Mouse (Mus musculus): ENCODE measurements at regions not wholly inside any gene's neighbourhood (a gene's known extent, or its start where the extent isn't known, plus 50 kb on each side); places are given as distances from the start of the nearest gene placed in this dataset.

DNA sequence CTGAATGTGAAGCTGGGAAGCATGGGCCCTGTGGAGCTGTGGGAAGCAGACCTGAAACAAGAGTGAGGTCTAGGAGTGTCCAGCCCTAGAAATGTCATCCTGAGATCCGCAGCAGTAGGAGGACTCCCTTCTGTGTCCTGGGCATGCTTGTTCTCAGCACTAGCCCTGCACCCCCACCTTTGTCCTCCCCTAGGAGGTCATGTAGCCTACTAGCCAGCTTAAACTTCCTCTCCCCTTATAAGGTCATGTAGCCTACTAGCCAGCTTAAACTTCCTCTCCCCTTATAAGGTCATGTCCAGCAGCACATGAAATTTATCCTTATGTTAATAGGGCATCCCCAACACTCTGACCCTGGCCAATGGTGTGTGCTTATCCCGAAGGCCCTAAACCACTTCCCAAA, 363.5 kb upstream of the Zeb2 start:
- WGBS: 83% methylated on average over 2 of the region's 2 CpGs
- Histone ChIP-seq H3K4me1 (ENCODE audit: control insufficient read depth, insufficient read depth, low read length) (no peaks in the 10 kb centered on the region; the same call in 1 of the 2 replicates), H3K27ac (ENCODE audit: control insufficient read depth, insufficient read depth, low read depth, low read length, poor library complexity) (no peak overlapping the region), H3K4me3 (replicated peaks; ENCODE audit: control insufficient read depth, low read depth, low read length) (no peak overlapping the region)
- no peak for TF ChIP-seq CTCF (IDR thresholded peaks at IDR 0.05; ENCODE audit: control insufficient read depth, insufficient read depth, low read length)
- no peak for TF ChIP-seq POLR2A (IDR thresholded peaks at IDR 0.05; ENCODE audit: borderline replicate concordance, control insufficient read depth, low read depth, low read length)

DNA sequence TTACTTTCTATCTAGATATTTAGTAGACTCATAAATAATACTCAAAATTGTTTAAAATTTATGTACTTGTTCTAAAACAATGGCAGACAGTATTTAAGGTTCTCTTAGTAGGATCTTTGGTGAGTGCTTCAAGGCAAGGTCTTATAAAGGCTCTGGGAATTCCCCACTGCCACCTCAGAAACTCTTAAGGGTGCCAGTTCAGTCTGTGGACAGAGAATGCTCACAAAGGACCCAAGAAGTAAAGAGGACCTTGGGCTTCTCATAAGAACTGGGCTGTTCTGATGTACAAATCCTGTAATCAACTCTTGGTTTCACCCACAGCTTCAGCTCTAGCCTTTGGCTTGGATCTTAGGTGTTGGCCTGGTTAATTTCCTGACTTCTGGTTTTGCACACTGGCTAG, 358.8 kb upstream of the Zeb2 start:
- no peak overlapping the region for H3K27ac ChIP-seq (ENCODE audit: control insufficient read depth, insufficient read depth, low read depth, low read length, poor library complexity)
- H3K4me1 ChIP-seq (ENCODE audit: control insufficient read depth, insufficient read depth, low read length): no peaks in the 10 kb centered on the region; the same call in 1 of the 2 replicates
- H3K4me3 ChIP-seq (replicated peaks; ENCODE audit: control insufficient read depth, low read depth, low read length): no peak overlapping the region
- TF ChIP-seq POLR2A (IDR thresholded peaks at IDR 0.05; ENCODE audit: borderline replicate concordance, control insufficient read depth, low read depth, low read length) (no peak), CTCF (IDR thresholded peaks at IDR 0.05; ENCODE audit: control insufficient read depth, insufficient read depth, low read length) (no peak)

DNA sequence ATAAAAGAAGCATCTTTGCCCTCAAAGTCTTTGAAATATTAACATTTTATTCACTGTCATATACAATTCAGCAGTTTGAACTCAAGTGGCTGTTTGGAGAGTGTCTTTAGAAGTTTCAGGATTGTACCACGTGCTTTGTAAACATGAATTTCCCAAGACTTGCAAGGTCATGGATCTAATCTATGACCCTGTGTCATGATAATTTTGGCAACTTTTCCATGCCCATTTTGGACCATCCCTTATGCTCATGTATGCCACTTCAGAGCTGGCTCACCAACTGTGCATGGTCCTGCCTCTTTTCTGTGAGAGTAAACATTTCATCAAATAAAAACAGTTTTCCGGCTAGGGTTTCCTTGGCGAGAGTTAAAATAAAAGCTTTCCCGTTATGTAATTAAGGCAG, 347.1 kb upstream of the Zeb2 start:
- WGBS: 88% methylated on average over 4 of the region's 4 CpGs

DNA sequence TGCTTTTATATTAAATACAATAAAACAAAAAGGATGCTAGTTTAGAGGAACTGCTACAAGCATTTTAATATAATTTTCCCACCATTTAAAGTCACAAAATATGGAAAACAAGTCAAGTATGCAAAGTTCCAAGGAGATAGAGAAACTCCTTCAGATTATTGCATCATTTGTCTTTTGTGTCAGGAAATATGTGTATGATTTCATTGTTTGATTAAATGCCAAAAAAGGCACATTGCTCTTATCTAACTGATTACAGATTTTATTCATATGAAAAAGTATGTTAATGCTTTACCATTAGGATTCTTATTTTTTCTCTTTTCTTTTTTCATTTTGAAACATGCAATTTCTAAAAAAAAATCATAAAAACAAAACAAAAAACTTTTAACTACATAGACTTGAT, 342.2 kb upstream of the Zeb2 start:
- no peak overlapping the region for H3K4me3 ChIP-seq (replicated peaks; ENCODE audit: control insufficient read depth, low read depth, low read length)
- no peaks in the 10 kb centered on the region for H3K4me1 ChIP-seq (ENCODE audit: control insufficient read depth, insufficient read depth, low read length)
- TF ChIP-seq POLR2A (IDR thresholded peaks at IDR 0.05; ENCODE audit: borderline replicate concordance, control insufficient read depth, low read depth, low read length): no peak
- TF ChIP-seq CTCF (IDR thresholded peaks at IDR 0.05; ENCODE audit: control insufficient read depth, insufficient read depth, low read length): no peak
- no peak overlapping the region for H3K27ac ChIP-seq (ENCODE audit: control insufficient read depth, insufficient read depth, low read depth, low read length, poor library complexity)

More for the DNA sequence above, 347.1 kb upstream of the Zeb2 start:
- no peaks in the 10 kb centered on the region for H3K4me1 ChIP-seq (ENCODE audit: control insufficient read depth, insufficient read depth, low read length)
- TF ChIP-seq POLR2A (IDR thresholded peaks at IDR 0.05; ENCODE audit: borderline replicate concordance, control insufficient read depth, low read depth, low read length) (no peak), CTCF (IDR thresholded peaks at IDR 0.05; ENCODE audit: control insufficient read depth, insufficient read depth, low read length) (no peak)
- no peak overlapping the region for H3K27ac ChIP-seq (ENCODE audit: control insufficient read depth, insufficient read depth, low read depth, low read length, poor library complexity)
- no peak overlapping the region for H3K4me3 ChIP-seq (replicated peaks; ENCODE audit: control insufficient read depth, low read depth, low read length)

DNA sequence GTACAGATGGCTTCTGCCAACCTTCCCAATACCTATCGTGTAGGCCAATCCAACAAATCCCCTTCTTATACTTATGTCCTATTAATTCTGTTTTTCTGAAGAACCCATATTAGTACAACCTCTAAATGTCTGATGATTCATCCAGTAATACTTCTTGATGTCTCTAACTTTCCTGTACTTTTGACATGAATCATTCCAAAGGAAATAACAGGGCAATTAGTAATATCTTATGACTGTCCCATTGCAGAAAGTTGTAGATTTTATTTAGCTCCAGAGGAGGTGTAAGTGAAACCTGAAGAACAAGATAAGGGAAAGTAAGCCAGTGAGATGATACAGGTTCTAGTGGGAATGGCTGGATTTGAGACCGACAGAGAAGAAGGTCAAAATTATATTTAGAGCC, 337.6 kb upstream of the Zeb2 start:
- TF ChIP-seq POLR2A (IDR thresholded peaks at IDR 0.05; ENCODE audit: borderline replicate concordance, control insufficient read depth, low read depth, low read length) (no peak), CTCF (IDR thresholded peaks at IDR 0.05; ENCODE audit: control insufficient read depth, insufficient read depth, low read length) (no peak)
- WGBS: 79% methylated on average over 2 of the region's 2 CpGs
- H3K4me1 ChIP-seq (ENCODE audit: control insufficient read depth, insufficient read depth, low read length): no peaks in the 10 kb centered on the region
- H3K27ac ChIP-seq (ENCODE audit: control insufficient read depth, insufficient read depth, low read depth, low read length, poor library complexity): no peak overlapping the region
- no peak overlapping the region for H3K4me3 ChIP-seq (replicated peaks; ENCODE audit: control insufficient read depth, low read depth, low read length)

DNA sequence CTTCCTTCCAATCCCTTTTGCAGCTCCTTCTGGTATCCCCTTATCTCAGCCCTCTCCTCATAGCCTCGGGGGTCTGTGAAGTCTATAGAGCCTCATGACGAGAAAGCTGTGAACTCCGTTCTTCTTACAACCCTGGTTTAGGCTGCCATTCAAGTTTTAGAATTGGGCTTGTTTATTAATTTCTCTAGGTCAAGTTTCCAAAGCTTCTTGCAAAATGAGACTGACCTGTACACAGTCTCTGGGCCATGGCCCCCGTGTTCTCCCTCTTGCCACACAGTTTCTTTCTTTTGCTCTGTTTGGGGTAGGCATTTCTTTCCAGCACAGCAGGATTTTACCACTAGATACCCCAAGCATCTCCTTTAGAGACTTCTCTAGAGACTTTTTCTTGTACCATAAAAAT, 322.0 kb upstream of the Zeb2 start:
- TF ChIP-seq CTCF (IDR thresholded peaks at IDR 0.05; ENCODE audit: control insufficient read depth, insufficient read depth, low read length) (no peak), POLR2A (IDR thresholded peaks at IDR 0.05; ENCODE audit: borderline replicate concordance, control insufficient read depth, low read depth, low read length) (no peak)
- Histone ChIP-seq H3K4me1 (ENCODE audit: control insufficient read depth, insufficient read depth, low read length) (no peaks in the 10 kb centered on the region), H3K27ac (ENCODE audit: control insufficient read depth, insufficient read depth, low read depth, low read length, poor library complexity) (no peak overlapping the region), H3K4me3 (replicated peaks; ENCODE audit: control insufficient read depth, low read depth, low read length) (no peak overlapping the region)
- WGBS: 79% methylated on average over 4 of the region's 4 CpGs

DNA sequence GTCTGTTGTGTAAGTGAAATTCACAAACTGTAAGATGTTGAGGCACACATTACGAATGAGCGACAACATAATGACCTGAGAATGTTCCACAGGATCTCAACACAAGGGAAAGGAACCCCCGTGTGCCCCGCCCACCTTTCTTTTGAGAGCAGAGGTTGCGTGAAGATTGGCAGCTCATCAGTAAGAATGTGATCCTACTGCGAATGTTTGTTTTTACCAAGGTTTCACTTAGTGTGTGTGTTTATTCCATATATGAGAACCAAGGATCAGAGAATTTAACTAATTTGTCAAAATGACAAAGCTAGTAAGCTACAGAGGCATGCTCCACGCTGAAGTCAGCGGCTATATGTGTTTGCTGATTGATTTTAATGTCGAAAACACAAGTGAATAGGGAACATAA, 321.5 kb upstream of the Zeb2 start:
- Histone ChIP-seq H3K27ac (ENCODE audit: control insufficient read depth, insufficient read depth, low read depth, low read length, poor library complexity) (no peak overlapping the region), H3K4me3 (replicated peaks; ENCODE audit: control insufficient read depth, low read depth, low read length) (no peak overlapping the region), H3K4me1 (ENCODE audit: control insufficient read depth, insufficient read depth, low read length) (no peaks in the 10 kb centered on the region)
- TF ChIP-seq CTCF (IDR thresholded peaks at IDR 0.05; ENCODE audit: control insufficient read depth, insufficient read depth, low read length): no peak
- TF ChIP-seq POLR2A (IDR thresholded peaks at IDR 0.05; ENCODE audit: borderline replicate concordance, control insufficient read depth, low read depth, low read length): no peak
- 88% methylated on average over 9 of the region's 9 CpGs for WGBS

DNA sequence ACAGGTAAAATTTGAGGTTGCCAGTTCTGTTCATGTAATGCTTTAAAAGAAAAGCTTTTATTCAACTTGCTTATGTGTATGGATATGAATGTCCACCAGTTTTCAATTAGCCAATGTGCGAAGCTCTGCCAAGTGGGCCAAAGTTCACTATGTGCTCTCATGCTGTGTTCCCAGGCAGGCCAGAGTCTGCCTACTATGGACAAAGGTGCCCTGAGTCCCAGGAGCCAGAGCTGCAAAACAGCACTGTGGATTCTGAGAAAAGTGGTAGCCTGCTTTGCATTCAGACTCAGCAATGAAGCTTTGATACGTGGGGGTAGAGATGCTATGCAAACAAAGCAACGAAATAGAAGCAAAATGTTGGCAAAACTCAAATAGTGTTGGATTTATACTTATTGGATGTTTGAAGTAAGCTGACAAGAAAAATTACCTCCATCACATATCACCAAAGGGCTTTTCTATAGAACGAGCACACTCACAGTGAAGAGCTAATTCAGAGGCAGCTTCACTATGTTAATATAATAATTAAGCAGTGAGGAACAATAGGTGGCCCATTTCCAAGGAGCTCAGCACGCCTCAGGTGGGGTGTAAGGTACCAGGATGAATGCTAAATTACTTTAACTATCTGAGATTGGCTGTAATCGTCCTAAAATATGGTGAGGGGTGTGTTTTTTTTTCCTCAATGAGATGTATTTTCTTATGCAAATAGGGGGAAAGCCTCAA, 318.2 kb upstream of the Zeb2 start:
- no peak overlapping the region for H3K4me3 ChIP-seq (replicated peaks; ENCODE audit: control insufficient read depth, low read depth, low read length)
- H3K27ac ChIP-seq (ENCODE audit: control insufficient read depth, insufficient read depth, low read depth, low read length, poor library complexity): no peak overlapping the region
- no peaks in the 10 kb centered on the region for H3K4me1 ChIP-seq (ENCODE audit: control insufficient read depth, insufficient read depth, low read length)
- TF ChIP-seq CTCF (IDR thresholded peaks at IDR 0.05; ENCODE audit: control insufficient read depth, insufficient read depth, low read length): no peak
- TF ChIP-seq POLR2A (IDR thresholded peaks at IDR 0.05; ENCODE audit: borderline replicate concordance, control insufficient read depth, low read depth, low read length): no peak
- 77% methylated on average over 6 of the region's 6 CpGs for WGBS

DNA sequence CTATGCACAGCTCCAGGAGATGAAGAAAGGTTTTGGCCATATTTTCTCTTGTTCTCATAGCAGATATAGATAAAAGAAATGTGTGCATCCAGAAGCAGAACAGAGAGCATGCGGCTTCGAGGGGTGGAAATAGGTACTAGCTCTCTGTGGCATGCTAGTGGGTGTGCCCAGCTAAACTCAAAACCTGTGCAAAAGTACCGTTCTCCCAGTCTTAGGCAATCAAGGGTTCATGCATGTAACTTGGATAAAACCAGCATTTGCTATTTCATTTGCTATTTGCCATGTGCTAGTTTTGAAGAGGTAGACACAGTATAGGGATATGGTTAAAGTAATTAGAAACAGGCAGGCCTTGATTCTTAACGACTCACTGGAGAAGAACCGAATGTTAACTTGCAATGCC, 317.6 kb upstream of the Zeb2 start:
- WGBS: 61% methylated on average over 5 of the region's 5 CpGs
- no peak overlapping the region for H3K27ac ChIP-seq (ENCODE audit: control insufficient read depth, insufficient read depth, low read depth, low read length, poor library complexity)

More for the DNA sequence above, 317.6 kb upstream of the Zeb2 start:
- Histone ChIP-seq H3K4me1 (ENCODE audit: control insufficient read depth, insufficient read depth, low read length) (no peaks in the 10 kb centered on the region), H3K4me3 (replicated peaks; ENCODE audit: control insufficient read depth, low read depth, low read length) (no peak overlapping the region)
- TF ChIP-seq CTCF (IDR thresholded peaks at IDR 0.05; ENCODE audit: control insufficient read depth, insufficient read depth, low read length): no peak
- no peak for TF ChIP-seq POLR2A (IDR thresholded peaks at IDR 0.05; ENCODE audit: borderline replicate concordance, control insufficient read depth, low read depth, low read length)
